Mouse (Mus musculus): ENCODE measurements around the gene Clcn2.

Clcn2 gene

GRCm38 (mm10) chr16:20657661-20658060 is 59.9 kb downstream of the Clcn2 start:
- in situ Hi-C loops (cut with MboI): no loop called here

DNA sequence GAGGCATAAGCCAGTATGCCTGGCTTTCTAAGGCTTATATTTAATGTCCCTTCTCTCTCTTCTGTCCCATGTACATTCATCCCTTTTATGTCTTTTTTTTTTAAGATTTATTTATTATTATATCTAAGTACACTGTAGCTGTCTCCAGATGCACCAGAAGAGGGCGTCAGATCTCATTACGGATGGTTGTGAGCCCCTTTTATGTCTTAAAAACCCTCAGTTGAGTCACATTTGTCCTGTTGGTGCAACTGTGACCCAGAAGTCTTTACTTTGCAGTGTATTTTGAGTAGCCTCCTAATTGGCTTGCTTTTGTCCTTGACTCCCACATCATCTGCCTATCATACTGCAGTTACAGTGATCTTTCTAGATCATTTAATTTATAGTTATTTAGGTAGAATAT is 64.2 kb downstream of the Clcn2 start:
- in situ Hi-C loops (cut with MboI): no loop called here
